Mouse (Mus musculus): Measurements from ENCODE around the gene Tbx3.

GRCm38 (mm10) chr5:119661474-119661873 lies 9.0 kb upstream of the Tbx3 start:
- TF ChIP-seq CTCF (IDR thresholded peaks at IDR 0.05; ENCODE audit: extremely low read depth, insufficient read length, insufficient replicate concordance, low read depth, low read length) = no peak
- no peak for TF ChIP-seq POLR2A (IDR thresholded peaks at IDR 0.05; ENCODE audit: low read depth, low read length)

Measured in small intestine, adult 2 months (tissue).